Comparison of ENCODE assay signal across 8 mouse cellular contexts in genomic region chr16:27389534-27390282, GRCm38 (mm10). TPM values are rescaled to one million over a fixed set of nuclear protein-coding genes. Genes with fewer than 3 reads are reported as not detected.
DNase-seq lines count a peak whose midpoint lies in the region; ATAC-seq and TF ChIP-seq lines count a peak whose summit lies in the region.

No protein-coding gene starts in this region.

- TF ChIP-seq CTCF in brain, embryonic 14.5 days (IDR thresholded peaks at IDR 0.05; ENCODE audit: borderline replicate concordance, extremely low read depth, insufficient read depth, insufficient read length): no peak
- no peak for TF ChIP-seq CTCF in lung, postnatal 0 days (IDR thresholded peaks at IDR 0.05)
- no peak for TF ChIP-seq CTCF in stomach, postnatal 0 days (IDR thresholded peaks at IDR 0.05; ENCODE audit: low read depth)

- TF ChIP-seq EP300 in lung, postnatal 0 days (IDR thresholded peaks at IDR 0.05): no peak
- TF ChIP-seq EP300 in stomach, postnatal 0 days (optimal IDR thresholded peaks at IDR 0.05): no peak

- H3K27me3 ChIP-seq in forebrain, embryonic 16.5 days (replicated peaks; ENCODE audit: control insufficient read depth, insufficient read depth, low read length): no peaks in the 10 kb centered on the region
- no peaks in the 10 kb centered on the region for H3K27me3 ChIP-seq in intestine, embryonic 14.5 days (replicated peaks; ENCODE audit: control insufficient read depth, insufficient read depth, low read length)
- no peaks in the 10 kb centered on the region for H3K27me3 ChIP-seq in lung, postnatal 0 days (replicated peaks; ENCODE audit: insufficient read depth, low read length)
- no peaks in the 10 kb centered on the region for H3K27me3 ChIP-seq in stomach, postnatal 0 days (ENCODE audit: control insufficient read depth, insufficient read depth, low read length)

- peak overlapping the region; percentile 97 for H3K27ac ChIP-seq in forebrain, embryonic 16.5 days (ENCODE audit: low read length)
- peak overlapping the region; percentile 94 for H3K27ac ChIP-seq in intestine, embryonic 14.5 days (ENCODE audit: low read depth)
- peak overlapping the region; percentile 94 for H3K27ac ChIP-seq in lung, postnatal 0 days (ENCODE audit: low read length)
- peak overlapping the region; percentile 98 for H3K27ac ChIP-seq in stomach, postnatal 0 days (replicated peaks)

- H3K9me3 ChIP-seq in forebrain, embryonic 16.5 days (ENCODE audit: control insufficient read depth, low read length): no peaks in the 10 kb centered on the region
- no peaks in the 10 kb centered on the region for H3K9me3 ChIP-seq in intestine, embryonic 14.5 days (ENCODE audit: control insufficient read depth, low read length)
- H3K9me3 ChIP-seq in lung, postnatal 0 days (ENCODE audit: low read length): no peaks in the 10 kb centered on the region
- H3K9me3 ChIP-seq in stomach, postnatal 0 days (ENCODE audit: control insufficient read depth, low read length): no peaks in the 10 kb centered on the region

- ATAC-seq in forebrain, embryonic 16.5 days: peak; percentile 8
- ATAC-seq in intestine, embryonic 14.5 days (replicated peaks; ENCODE audit: low FRiP score, low TSS enrichment, low read depth): peak; percentile 17; the same call in 1 of the 2 replicates
- no peak for ATAC-seq in lung, postnatal 0 days
- ATAC-seq in stomach, postnatal 0 days (ENCODE audit: low FRiP score, low TSS enrichment): no peak

- WGBS in forebrain, embryonic 16.5 days: 15% methylated on average over 7 of the region's 7 CpGs
- WGBS in intestine, embryonic 14.5 days: 26% methylated on average over 7 of the region's 7 CpGs
- 26% methylated on average over 7 of the region's 7 CpGs for WGBS in lung, postnatal 0 days
- 16% methylated on average over 7 of the region's 7 CpGs for WGBS in stomach, postnatal 0 days

- peaks cover 29% of the 10 kb centered on the region for H3K4me1 ChIP-seq in forebrain, embryonic 16.5 days (replicated peaks; ENCODE audit: control insufficient read depth, insufficient read depth, low read length)
- H3K4me1 ChIP-seq in intestine, embryonic 14.5 days (replicated peaks; ENCODE audit: control insufficient read depth, insufficient read depth, low read length): peaks cover 19% of the 10 kb centered on the region; the same call in 1 of the 2 replicates
- H3K4me1 ChIP-seq in lung, postnatal 0 days (ENCODE audit: insufficient read depth, low read depth, low read length): peaks cover 7% of the 10 kb centered on the region; the same call in 1 of the 2 replicates
- peaks cover 2% of the 10 kb centered on the region; the same call in 1 of the 2 replicates for H3K4me1 ChIP-seq in stomach, postnatal 0 days (replicated peaks; ENCODE audit: control insufficient read depth, insufficient read depth)

- H3K36me3 ChIP-seq in forebrain, embryonic 16.5 days (ENCODE audit: control insufficient read depth, insufficient read depth): no peaks in the 10 kb centered on the region
- no peaks in the 10 kb centered on the region for H3K36me3 ChIP-seq in intestine, embryonic 14.5 days (ENCODE audit: control insufficient read depth, insufficient read depth, low read length)
- no peaks in the 10 kb centered on the region for H3K36me3 ChIP-seq in lung, postnatal 0 days (ENCODE audit: insufficient read depth, low read length)
- no peaks in the 10 kb centered on the region for H3K36me3 ChIP-seq in stomach, postnatal 0 days (ENCODE audit: control insufficient read depth, insufficient read depth, low read length)

- intact Hi-C loops in left cerebral cortex, postnatal 4 days (cut with DNase I): no loop called here

- H3K4me3 ChIP-seq in forebrain, embryonic 16.5 days (replicated peaks; ENCODE audit: low read length): peak overlapping the region; percentile 93
- peak overlapping the region; percentile 89 for H3K4me3 ChIP-seq in intestine, embryonic 14.5 days (ENCODE audit: low read depth, low read length)
- H3K4me3 ChIP-seq in lung, postnatal 0 days (ENCODE audit: low read depth, low read length): peak overlapping the region; percentile 81
- H3K4me3 ChIP-seq in stomach, postnatal 0 days (ENCODE audit: low read depth, low read length): peak overlapping the region; percentile 82

- H3K9ac ChIP-seq in forebrain, embryonic 16.5 days (replicated peaks; ENCODE audit: low read depth, low read length): peak overlapping the region; percentile 100
- peak overlapping the region; percentile 99 for H3K9ac ChIP-seq in intestine, embryonic 14.5 days (ENCODE audit: low read length)
- H3K9ac ChIP-seq in lung, postnatal 0 days (replicated peaks; ENCODE audit: low read depth): peak overlapping the region; percentile 94
- H3K9ac ChIP-seq in stomach, postnatal 0 days (ENCODE audit: low read length): peak overlapping the region; percentile 99

- DNase-seq in left cerebral cortex, postnatal 4 days: peak; percentile 15
- no peak for DNase-seq in left cerebral cortex, adult 8-10 months (ENCODE audit: low spot score in 2 of 2)
- peak; percentile 59 for DNase-seq in brain, embryonic 14.5 days (ENCODE audit: low read depth)
- peak; percentile 66 for DNase-seq in intestine, embryonic 14.5 days (ENCODE audit: low spot score)
- DNase-seq in lung, postnatal 0 days (ENCODE audit: low spot score): peak; percentile 68
- peak; percentile 14 for DNase-seq in stomach, postnatal 0 days (ENCODE audit: low spot score)
- DNase-seq in T-cell, adult 2 months (ENCODE audit: low spot score): no peak

- H3K4me2 ChIP-seq in forebrain, embryonic 16.5 days (ENCODE audit: low read length): peak overlapping the region; percentile 60
- peak overlapping the region; percentile 71 for H3K4me2 ChIP-seq in intestine, embryonic 14.5 days (ENCODE audit: low read length)
- H3K4me2 ChIP-seq in lung, postnatal 0 days (replicated peaks; ENCODE audit: low read depth, low read length): peak overlapping the region; percentile 65
- H3K4me2 ChIP-seq in stomach, postnatal 0 days (replicated peaks; ENCODE audit: low read depth): peak overlapping the region; percentile 56

- no peak for TF ChIP-seq POLR2A in brain, embryonic 14.5 days (IDR thresholded peaks at IDR 0.05; ENCODE audit: borderline replicate concordance, extremely low read depth, insufficient read depth, insufficient read length, poor library complexity, severe bottlenecking)

RNA-seq across cellular contexts. Expression of gene Ccdc50, which starts 1.0 kb away (rescaled TPM):
- total RNA-seq in left cerebral cortex, postnatal 4 days (2021): 100 to 1,000 TPM; 104 to 105 TPM
- 10 to 100 TPM; 49.5 to 57.7 (median 53.4) TPM for total RNA-seq in left cerebral cortex, adult 8-10 months (2022)
- 51.6 and 56.3 TPM in 2 replicates for polyA plus RNA-seq in brain, embryonic 14.5 days (2012; rRNA removed)
- polyA plus RNA-seq in forebrain, embryonic 16.5 days (2015; fragmentation: Nextera tagmentation; extraction: Ambion mirVana): 49.2 and 49.8 TPM in 2 replicates
- 62.2 and 68.0 TPM in 2 replicates for polyA plus RNA-seq in intestine, embryonic 14.5 days (2014; fragmentation: Nextera tagmentation; extraction: Ambion mirVana)
- 22.5 and 27.0 TPM in 2 replicates for polyA plus RNA-seq in lung, postnatal 0 days (2015; fragmentation: Nextera tagmentation; extraction: Ambion mirVana)
- polyA plus RNA-seq in stomach, postnatal 0 days (2015; fragmentation: Nextera tagmentation; extraction: Ambion mirVana): 21.3 and 24.2 TPM in 2 replicates

RNA-seq across cellular contexts. Expression of gene Uts2b, which starts 19.7 kb away (rescaled TPM):
- total RNA-seq in left cerebral cortex, postnatal 4 days (2021): not detected
- not detected for total RNA-seq in left cerebral cortex, adult 8-10 months (2022)
- polyA plus RNA-seq in brain, embryonic 14.5 days (2012; rRNA removed): 0.69 and 1.9 TPM in 2 replicates
- polyA plus RNA-seq in forebrain, embryonic 16.5 days (2015; fragmentation: Nextera tagmentation; extraction: Ambion mirVana): not detected in 2 replicates
- polyA plus RNA-seq in intestine, embryonic 14.5 days (2014; fragmentation: Nextera tagmentation; extraction: Ambion mirVana): not detected in 2 replicates
- 0.29 and 0.33 TPM in 2 replicates for polyA plus RNA-seq in lung, postnatal 0 days (2015; fragmentation: Nextera tagmentation; extraction: Ambion mirVana)
- polyA plus RNA-seq in stomach, postnatal 0 days (2015; fragmentation: Nextera tagmentation; extraction: Ambion mirVana): 0.23 and 0.36 TPM in 2 replicates

Comparison
In these comparisons a context has a peak if more than half of its experiments do, and no peak if none do; other contexts are left out.
1. DNase-seq: peak in left cerebral cortex, postnatal 4 days (single experiment), brain, embryonic 14.5 days (single experiment), intestine, embryonic 14.5 days (single experiment), lung, postnatal 0 days (single experiment) and stomach, postnatal 0 days (single experiment); none in left cerebral cortex, adult 8-10 months (0 of 2) and T-cell, adult 2 months (single experiment).
2. ATAC-seq: peak in forebrain, embryonic 16.5 days (single experiment) and intestine, embryonic 14.5 days (single experiment); none in lung, postnatal 0 days (single experiment) and stomach, postnatal 0 days (single experiment).
3. Peak in every context shown above with its lines, with median percentiles within 50 percentile points of each other: H3K27ac ChIP-seq, H3K4me2 ChIP-seq, H3K4me3 ChIP-seq and H3K9ac ChIP-seq.